Mouse (Mus musculus) neural tube, embryonic 12.5 days (tissue): ENCODE data around the gene Polm. TPM values are rescaled to one million over a fixed set of nuclear protein-coding genes. Genes with fewer than 3 reads are reported as not detected.

Experiments
- ATAC-seq: fragments of 200-750 bp; cut with Nextera tagmentation; 2 replicates; pipeline ENCODE4 v1.8.0; 2017; ENCODE audit warnings: low read depth, mild to moderate bottlenecking, moderate TSS enrichment, moderate library complexity; ENCODE audit not compliant: low FRiP score
- H3K27ac ChIP-seq: fragments of 300-500 bp; sonication (generic); 2 replicates; pipeline ENCODE4 v1.5.1; 2016
- H3K27me3 ChIP-seq: fragments of 300-500 bp; sonication (generic); replicated peaks from 2 replicates; pipeline ENCODE4 v1.6.1; 2016; ENCODE audit warnings: mild to moderate bottlenecking
- H3K36me3 ChIP-seq: fragments of 300-500 bp; sonication (generic); 2 replicates; pipeline ENCODE4 v1.6.1; 2016; ENCODE audit warnings: mild to moderate bottlenecking
- H3K4me1 ChIP-seq: fragments of 300-500 bp; sonication (generic); 2 replicates; pipeline ENCODE4 v1.6.1; 2016
- H3K4me2 ChIP-seq: fragments of 300-500 bp; sonication (generic); replicated peaks from 2 replicates; pipeline ENCODE4 v1.6.1; 2016; ENCODE audit warnings: mild to moderate bottlenecking
- H3K4me3 ChIP-seq: fragments of 300-500 bp; sonication (generic); 2 replicates; pipeline ENCODE4 v1.5.1; 2016
- H3K9ac ChIP-seq: fragments of 300-500 bp; sonication (generic); 2 replicates; pipeline ENCODE4 v1.6.1; 2016; ENCODE audit warnings: mild to moderate bottlenecking
- H3K9me3 ChIP-seq: fragments of 300-500 bp; sonication (generic); 2 replicates; pipeline ENCODE4 v1.6.1; 2016; ENCODE audit warnings: mild to moderate bottlenecking
- WGBS: fragments of 180-500 bp; shearing (Covaris S2); methylation state at CpG from one replicate; pipeline ENCODE4 v1.1.7; 2016; 5-methylcytosine and 5-hydroxymethylcytosine counted together
- polyA plus RNA-seq: library from polyadenylated mRNA; unstranded; fragments of >200 nt; fragmentation: Nextera tagmentation; extraction: Ambion mirVana; gene quantifications from 2 replicates; pipeline ENCODE4 v1.2.1, GENCODE M21; 2016

The Polm gene
- polyA plus RNA-seq, 1 experiment from 2014 or later: 6.6 TPM

DNA sequence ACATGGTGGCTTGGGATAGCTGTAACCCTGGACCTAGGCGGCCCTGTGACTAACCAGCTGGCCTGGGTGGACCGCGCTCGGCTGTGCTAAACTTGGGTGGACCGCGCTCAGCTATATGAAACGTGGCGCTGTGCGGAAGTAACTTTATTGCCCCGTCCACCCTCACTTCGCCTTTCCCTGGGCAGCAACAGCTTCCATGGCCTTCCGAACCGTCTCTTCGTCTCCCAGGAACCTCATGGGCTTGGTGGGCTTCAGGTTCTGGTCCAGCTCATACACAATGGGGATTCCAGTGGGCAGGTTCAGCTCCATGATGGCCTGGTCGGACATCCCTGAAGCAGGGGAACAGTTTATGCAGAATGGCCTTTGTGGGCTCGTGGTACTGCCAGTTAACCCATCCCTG is 36.3 kb downstream of the Polm start:
- 96% methylated on average over 16 of the region's 16 CpGs for WGBS
- Histone ChIP-seq H3K27ac (no peak overlapping the region), H3K4me1 (no peaks in the 10 kb centered on the region; the same call in 1 of the 2 replicates), H3K4me3 (no peak overlapping the region), H3K36me3 (peaks cover 47% of the 10 kb centered on the region), H3K4me2 (no peak overlapping the region), H3K9me3 (no peaks in the 10 kb centered on the region), H3K9ac (no peak overlapping the region), H3K27me3 (no peaks in the 10 kb centered on the region)
- ATAC-seq: no peak

DNA sequence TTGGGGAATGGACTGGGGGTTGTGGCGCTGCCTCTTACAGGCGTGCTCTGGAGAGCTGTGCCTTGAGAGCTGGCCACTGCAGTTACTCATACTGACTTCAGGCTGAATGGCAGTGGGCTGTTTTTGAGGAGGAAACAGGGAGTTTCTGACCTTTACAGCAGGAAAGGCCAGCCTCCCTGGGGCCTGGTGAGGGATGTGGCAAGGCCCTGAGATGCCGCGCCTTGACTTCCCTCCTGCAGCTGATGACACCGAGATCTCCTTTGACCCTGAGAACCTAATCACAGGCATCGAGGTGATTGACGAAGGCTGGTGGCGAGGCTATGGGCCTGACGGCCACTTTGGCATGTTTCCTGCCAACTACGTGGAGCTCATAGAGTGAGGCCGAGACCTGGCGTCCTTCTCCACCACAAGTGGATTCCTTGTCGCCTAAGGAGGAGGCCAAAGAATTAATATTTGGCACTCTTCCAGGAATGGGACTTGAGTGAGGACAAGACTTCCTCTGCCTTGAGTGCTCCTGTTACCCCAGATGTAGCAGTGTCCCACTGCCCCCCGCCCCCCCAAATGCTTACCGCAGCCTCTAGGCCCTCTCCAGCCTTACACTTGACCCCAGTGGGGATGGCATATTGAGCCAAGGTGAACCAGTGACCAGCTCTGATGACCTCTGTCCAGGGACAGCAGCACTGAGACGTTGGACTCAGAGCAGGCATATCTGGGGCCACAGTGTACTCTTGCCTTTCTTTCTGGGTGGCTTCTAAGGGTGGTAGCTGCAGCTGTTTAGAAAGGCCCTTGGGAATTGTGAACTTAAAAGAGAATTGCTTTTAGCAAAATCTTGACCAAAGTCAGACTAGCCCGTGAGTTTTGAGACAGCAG is 38.0 kb downstream of the Polm start:
- Histone ChIP-seq H3K27ac (no peak overlapping the region), H3K36me3 (peaks cover 63% of the 10 kb centered on the region), H3K4me3 (no peak overlapping the region), H3K9me3 (no peaks in the 10 kb centered on the region), H3K27me3 (no peaks in the 10 kb centered on the region), H3K9ac (no peak overlapping the region), H3K4me2 (no peak overlapping the region), H3K4me1 (no peaks in the 10 kb centered on the region; the same call in 1 of the 2 replicates)
- 92% methylated on average over 17 of the region's 17 CpGs for WGBS
- ATAC-seq: no peak

DNA sequence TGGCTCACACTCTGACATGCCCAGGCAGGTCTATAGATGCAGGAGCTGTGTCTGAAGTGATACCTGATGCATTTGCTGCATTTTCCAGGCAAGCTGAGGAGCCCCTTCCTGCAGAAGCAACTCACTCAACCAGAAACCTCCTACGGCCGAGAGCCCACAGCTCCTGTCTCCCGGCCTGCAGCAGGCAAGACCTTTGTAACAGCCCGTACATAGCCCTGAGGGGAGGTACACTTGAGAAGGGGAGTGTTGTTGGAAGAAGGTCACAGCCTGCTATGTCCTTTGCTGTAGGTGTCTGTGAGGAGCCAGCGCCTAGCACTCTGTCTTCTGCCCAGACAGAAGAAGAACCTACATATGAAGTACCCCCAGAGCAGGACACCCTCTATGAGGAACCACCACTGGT is 39.9 kb downstream of the Polm start:
- no peak for ATAC-seq
- Histone ChIP-seq H3K27me3 (no peaks in the 10 kb centered on the region), H3K4me1 (no peaks in the 10 kb centered on the region)

DNA sequence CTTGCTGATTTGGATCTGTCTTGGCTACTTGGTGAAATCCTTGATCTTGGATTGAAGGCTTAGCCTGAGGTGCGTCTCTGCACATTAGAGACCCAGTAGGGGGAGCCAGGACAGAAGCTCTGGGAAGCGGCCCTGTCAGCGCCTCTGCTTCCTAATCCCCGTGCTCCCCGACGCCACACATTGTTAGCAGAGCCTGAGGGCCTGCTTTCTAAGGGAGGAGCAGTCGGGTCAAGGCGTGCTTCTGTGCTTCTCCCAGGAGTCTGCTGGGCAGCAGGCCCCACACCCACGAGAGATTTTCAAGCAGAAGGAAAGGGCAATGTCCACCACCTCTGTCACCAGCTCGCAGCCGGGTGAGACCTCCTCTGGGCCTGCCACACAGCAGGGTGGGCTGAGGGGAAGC is 40.4 kb downstream of the Polm start:
- H3K36me3 ChIP-seq: peaks cover 86% of the 10 kb centered on the region
- 82% methylated on average over 11 of the region's 11 CpGs for WGBS

More for the DNA sequence above, 39.9 kb downstream of the Polm start:
- Histone ChIP-seq H3K4me2 (no peak overlapping the region), H3K27ac (no peak overlapping the region), H3K4me3 (no peak overlapping the region), H3K9me3 (no peaks in the 10 kb centered on the region), H3K36me3 (peaks cover 81% of the 10 kb centered on the region), H3K9ac (no peak overlapping the region)
- WGBS: 94% methylated on average over 5 of the region's 5 CpGs

DNA sequence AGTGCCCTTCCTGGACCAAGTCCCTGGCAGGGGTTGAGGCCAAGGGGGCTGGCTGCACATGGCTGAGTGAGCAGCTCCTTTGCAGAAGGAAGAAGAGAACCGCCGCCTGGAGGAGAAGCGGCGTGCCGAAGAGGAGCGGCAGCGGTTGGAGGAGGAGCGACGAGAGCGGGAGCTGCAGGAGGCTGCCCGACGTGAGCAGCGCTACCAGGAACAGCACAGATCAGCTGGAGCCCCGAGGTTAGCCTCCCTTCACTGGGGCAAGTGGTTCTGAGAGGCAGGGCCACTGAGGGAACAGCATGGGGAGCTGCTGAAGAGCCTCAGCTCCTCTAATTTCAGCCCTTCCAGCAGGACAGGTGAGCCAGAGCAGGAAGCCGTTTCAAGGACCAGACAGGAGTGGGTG is 40.9 kb downstream of the Polm start:
- Histone ChIP-seq H3K9ac (no peak overlapping the region), H3K4me1 (no peaks in the 10 kb centered on the region), H3K36me3 (peaks cover 91% of the 10 kb centered on the region), H3K4me2 (no peak overlapping the region), H3K27ac (no peak overlapping the region), H3K27me3 (no peaks in the 10 kb centered on the region), H3K9me3 (no peaks in the 10 kb centered on the region), H3K4me3 (no peak overlapping the region)
- ATAC-seq: no peak
- 89% methylated on average over 15 of the region's 15 CpGs for WGBS

More for the DNA sequence above, 40.4 kb downstream of the Polm start:
- Histone ChIP-seq H3K9me3 (no peaks in the 10 kb centered on the region), H3K27me3 (no peaks in the 10 kb centered on the region), H3K4me2 (no peak overlapping the region), H3K27ac (no peak overlapping the region), H3K9ac (no peak overlapping the region), H3K4me3 (no peak overlapping the region), H3K4me1 (no peaks in the 10 kb centered on the region)
- ATAC-seq: no peak

DNA sequence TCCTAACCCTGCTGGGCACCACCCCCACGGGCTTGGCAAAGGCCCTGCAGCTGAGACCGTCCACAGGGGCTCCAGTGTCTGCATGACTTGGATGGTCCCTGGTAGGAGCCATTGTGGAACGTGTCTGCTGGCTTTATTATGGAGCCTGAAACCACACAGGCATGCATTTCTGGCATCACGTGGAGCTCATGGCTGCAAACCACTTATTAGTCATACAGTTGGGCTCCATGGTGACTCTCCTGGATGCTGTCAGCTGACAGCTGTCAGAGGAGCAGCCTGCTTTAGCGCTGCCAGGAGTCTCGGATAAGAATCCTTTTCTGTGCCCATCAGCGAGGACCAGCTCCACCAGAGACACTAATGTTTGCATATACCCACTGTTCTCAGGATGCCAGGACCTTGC is 42.1 kb downstream of the Polm start:
- Histone ChIP-seq H3K36me3 (peaks cover 88% of the 10 kb centered on the region), H3K4me3 (no peak overlapping the region), H3K4me1 (no peaks in the 10 kb centered on the region), H3K27ac (no peak overlapping the region), H3K27me3 (no peaks in the 10 kb centered on the region), H3K9me3 (no peaks in the 10 kb centered on the region), H3K9ac (no peak overlapping the region), H3K4me2 (no peak overlapping the region)
- ATAC-seq: no peak
- 91% methylated on average over 7 of the region's 7 CpGs for WGBS

DNA sequence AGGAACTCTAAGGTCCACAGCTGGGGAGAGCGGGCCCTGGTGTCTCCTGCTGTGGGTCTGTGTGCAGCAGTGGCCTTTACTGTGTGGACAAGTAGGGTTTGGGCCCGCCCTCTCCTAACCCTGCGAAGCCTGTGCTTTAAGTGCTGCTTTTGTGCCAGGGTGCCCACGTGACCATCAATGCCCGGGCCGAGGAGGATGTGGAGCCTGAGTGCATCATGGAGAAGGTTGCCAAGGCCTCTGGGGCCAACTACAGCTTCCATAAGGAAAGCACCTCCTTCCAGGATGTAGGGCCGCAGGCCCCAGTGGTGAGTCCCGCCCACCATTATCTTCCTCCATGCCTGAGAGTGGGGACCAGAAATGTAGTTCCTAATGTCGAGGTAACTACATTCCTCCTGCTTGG is 42.5 kb downstream of the Polm start:
- H3K4me2 ChIP-seq: no peak overlapping the region
- H3K4me1 ChIP-seq: no peaks in the 10 kb centered on the region
- no peak for ATAC-seq
- WGBS: 93% methylated on average over 9 of the region's 9 CpGs
- H3K9ac ChIP-seq: no peak overlapping the region
- H3K4me3 ChIP-seq: no peak overlapping the region
- H3K9me3 ChIP-seq: no peaks in the 10 kb centered on the region
- no peaks in the 10 kb centered on the region for H3K27me3 ChIP-seq
- peaks cover 84% of the 10 kb centered on the region for H3K36me3 ChIP-seq
- no peak overlapping the region for H3K27ac ChIP-seq

DNA sequence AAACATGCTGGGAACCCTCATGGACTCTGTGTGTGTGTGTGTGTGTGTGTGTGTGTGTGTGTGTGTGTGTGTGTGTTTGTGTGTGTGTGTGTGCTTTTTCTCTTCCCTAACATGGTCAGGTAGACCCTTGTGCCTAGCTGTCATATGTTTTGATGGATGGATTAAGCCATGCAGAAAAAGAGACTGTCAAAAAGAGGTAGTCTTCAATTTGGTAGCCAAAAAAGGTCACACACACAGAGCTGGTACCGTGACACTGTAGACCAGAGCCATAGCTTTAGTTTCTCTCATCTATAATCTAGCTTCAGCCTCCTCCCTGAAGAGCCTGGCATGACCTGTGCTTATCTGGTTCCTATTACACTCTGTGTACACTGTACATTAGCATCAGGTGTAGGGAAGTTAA is 47.4 kb downstream of the Polm start:
- Histone ChIP-seq H3K9me3 (no peaks in the 10 kb centered on the region), H3K9ac (no peak overlapping the region), H3K27ac (no peak overlapping the region), H3K36me3 (peaks cover 38% of the 10 kb centered on the region), H3K4me2 (no peak overlapping the region), H3K27me3 (no peaks in the 10 kb centered on the region), H3K4me1 (peaks cover 20% of the 10 kb centered on the region), H3K4me3 (no peak overlapping the region)
- no peak for ATAC-seq
- WGBS: 90% methylated on average over 1 of the region's 1 CpGs

DNA sequence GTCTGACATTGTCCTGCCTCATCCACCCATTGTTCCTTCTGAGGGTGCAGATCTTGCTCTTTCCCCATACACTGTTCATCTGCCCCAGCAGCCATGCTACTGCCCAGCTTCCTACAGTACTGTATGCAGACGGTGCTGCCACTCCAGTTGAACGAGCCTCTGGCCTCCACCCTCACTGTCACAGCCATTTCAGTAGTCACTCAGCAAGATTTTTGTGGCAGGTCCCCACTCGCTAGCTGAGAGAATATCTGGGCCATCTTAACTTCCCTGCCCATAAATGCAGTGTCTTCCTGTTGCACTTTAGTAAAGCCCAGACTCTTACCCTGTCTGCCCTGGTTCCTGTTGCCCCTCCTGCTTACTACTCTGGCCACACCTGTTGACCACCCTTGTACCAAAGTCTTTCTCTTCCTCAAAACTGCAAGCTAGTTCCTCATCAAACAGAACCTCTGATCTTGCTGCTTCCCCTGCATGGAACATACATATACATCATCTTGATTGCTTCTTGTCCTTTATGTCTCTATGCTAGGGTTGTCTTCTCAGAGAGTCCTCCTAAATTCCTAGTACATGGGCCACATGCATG is 48.0 kb downstream of the Polm start:
- no peak overlapping the region for H3K27ac ChIP-seq
- WGBS: 90% methylated on average over 3 of the region's 3 CpGs
- H3K9me3 ChIP-seq: no peaks in the 10 kb centered on the region
- peak overlapping the region; percentile 74 for H3K4me2 ChIP-seq
- H3K4me1 ChIP-seq: peaks cover 20% of the 10 kb centered on the region
- H3K9ac ChIP-seq: peak overlapping the region; percentile 84; the same call in 1 of the 2 replicates
- no peak for ATAC-seq
- peaks cover 32% of the 10 kb centered on the region for H3K36me3 ChIP-seq
- no peaks in the 10 kb centered on the region for H3K27me3 ChIP-seq
- H3K4me3 ChIP-seq: no peak overlapping the region

DNA sequence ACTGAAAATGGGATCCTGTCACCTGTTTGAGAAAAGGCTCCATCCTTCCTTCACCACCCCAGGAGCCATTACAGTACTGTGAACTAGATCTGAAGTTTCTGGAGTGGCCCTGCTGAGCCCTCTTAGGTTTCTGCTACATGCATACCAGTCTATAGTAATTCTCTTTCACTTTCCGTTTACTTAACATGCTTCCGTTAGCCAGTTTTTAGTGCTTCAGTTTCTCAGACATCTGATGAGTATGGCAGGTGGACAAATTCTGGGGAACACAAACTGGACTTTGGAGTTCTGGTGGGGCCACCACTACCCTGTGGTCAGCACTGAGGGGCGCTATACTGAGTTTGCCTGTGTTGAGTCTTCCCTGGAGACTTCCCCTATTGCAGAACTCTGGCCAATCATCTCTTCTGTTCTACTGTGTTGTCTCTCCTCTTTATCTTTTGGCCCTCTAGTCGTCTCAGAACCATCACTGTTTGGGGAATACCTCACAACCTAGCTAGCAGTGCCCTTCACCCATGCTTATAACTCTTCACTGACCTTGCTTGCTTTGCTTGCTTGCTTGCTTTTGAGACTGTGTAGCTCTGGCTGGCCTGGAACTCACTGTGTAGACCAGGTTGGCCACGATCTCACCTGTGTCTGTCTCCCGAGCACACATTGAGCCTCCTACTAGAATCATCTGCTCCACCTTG is 48.6 kb downstream of the Polm start:
- Histone ChIP-seq H3K4me3 (peak overlapping the region; percentile 85), H3K27me3 (no peaks in the 10 kb centered on the region), H3K27ac (no peak overlapping the region), H3K4me1 (peaks cover 20% of the 10 kb centered on the region), H3K36me3 (peaks cover 26% of the 10 kb centered on the region), H3K9ac (peak overlapping the region; percentile 84), H3K9me3 (no peaks in the 10 kb centered on the region), H3K4me2 (peak overlapping the region; percentile 74)
- ATAC-seq: no peak
- WGBS: 75% methylated on average over 6 of the region's 6 CpGs

DNA sequence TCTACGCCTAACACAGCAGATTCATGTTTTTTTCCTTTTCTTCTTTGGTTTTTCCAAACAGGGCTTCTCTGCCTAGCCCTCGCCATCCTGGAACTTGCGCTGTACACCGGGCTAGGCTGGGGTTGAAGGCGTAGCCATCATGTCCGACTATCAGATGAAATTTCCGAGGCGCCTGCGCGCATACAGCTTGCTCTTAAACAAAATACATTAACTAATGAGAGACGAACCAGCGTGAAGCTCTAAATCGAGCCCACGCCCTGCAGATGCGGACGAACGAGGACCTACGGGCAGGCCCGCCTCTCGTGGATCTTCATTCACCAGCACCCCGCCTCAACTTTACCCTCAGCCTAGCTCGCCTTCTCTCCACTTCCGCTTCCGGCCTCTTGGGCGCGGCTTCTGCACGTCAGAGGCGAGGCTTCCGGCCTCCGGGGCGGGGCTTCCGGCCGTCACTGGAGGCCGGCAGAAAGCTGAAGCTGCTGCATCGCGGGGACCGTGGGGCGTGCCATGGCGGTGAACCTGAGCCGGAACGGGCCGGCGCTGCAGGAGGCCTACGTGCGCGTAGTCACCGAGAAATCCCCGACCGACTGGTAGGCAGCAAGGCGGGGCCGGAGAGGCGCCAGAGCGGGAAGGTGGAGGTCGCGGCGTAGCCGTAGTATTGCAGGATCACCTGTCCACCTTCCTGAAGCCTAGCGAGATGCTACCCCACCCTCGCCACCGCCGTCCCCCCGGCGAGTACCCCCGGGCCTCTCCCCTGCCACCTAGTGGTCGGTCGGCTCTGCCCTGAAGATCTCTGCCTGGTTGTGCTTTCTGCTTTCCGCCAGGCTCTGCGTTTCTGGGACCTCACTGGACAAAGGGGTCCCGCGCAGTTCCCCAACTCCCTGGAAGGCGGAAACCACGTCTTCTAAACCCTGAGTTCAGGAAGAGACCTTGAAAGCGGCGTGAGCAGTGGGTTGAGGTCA is 49.5 kb downstream of the Polm start, which contains the start of gene Dbnl:
Gene Dbnl, plus strand, starts transcription at position 433 of the 959 bp plus-strand sequence.
- under 1% methylated on average over 74 of the region's 74 CpGs for WGBS
- peaks cover 20% of the 10 kb centered on the region for H3K4me1 ChIP-seq
- peak within 1 kb of the TSS; percentile 60 for H3K27ac ChIP-seq
- H3K9me3 ChIP-seq: no peaks in the 10 kb centered on the region
- H3K9ac ChIP-seq: peak within 1 kb of the TSS; percentile 84
- peak within 1 kb of the TSS; percentile 85 for H3K4me3 ChIP-seq
- peak within 1 kb of the TSS; percentile 74 for H3K4me2 ChIP-seq
- no peaks in the 10 kb centered on the region for H3K27me3 ChIP-seq
- peak; percentile 97 for ATAC-seq
- peaks cover 17% of the 10 kb centered on the region for H3K36me3 ChIP-seq
